Mouse (Mus musculus) splenic B cell, adult 2 months (primary cell): ENCODE results near the gene Pde4d.

Experiments
- DNase-seq: peaks from one replicate; pipeline ENCODE4 v3.0.0-alpha.2; 2011; ENCODE audit warnings: low read depth, low spot score
- H3K27me3 ChIP-seq: 2 replicates; pipeline ENCODE4 v1.6.1; 2012; ENCODE audit warnings: mild to moderate bottlenecking, low read length, moderate library complexity, mixed read lengths; ENCODE audit not compliant: control insufficient read depth, poor library complexity, insufficient read depth, severe bottlenecking
- H3K36me3 ChIP-seq: 2 replicates; pipeline ENCODE4 v1.6.1; 2012; ENCODE audit warnings: mild to moderate bottlenecking, low read length, moderate library complexity, mixed read lengths; ENCODE audit not compliant: control insufficient read depth, poor library complexity, insufficient read depth, severe bottlenecking

Gene Pde4d

DNA sequence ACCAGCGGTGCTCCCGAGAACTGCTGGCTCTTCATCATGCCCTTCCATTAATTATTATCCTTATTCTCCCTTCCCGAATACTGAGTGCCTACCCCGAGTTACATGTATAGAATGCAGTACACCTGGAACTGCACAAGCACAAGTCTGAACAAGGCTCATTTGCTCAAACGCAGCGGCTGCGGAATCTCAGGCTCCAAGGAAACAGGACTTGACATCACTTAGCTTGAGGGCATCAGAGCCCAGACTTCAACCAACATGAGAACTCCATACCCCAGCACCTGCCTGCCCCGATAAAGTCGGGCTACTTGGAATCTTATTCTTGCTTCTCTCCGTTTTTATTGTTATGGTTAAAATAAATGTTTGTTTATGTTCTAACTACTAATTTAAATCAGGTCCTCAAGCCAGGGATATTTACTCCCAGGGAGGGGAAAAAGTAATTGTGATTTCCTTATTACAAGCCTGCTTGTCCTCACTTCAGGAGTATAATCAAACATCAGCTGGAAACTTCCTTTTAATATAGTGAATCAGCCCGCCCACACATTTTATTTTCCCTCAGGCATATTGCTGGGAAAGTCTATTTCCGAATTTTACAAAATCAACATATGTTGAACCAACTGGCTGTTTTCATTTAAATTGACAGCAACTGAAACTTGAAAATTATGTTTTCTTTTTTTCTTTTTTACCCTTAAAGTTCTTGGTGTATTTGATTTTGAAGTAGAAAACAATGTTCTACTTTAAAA, 849.9 kb downstream of the Pde4d start:
- no peak for DNase-seq
- Histone ChIP-seq H3K27me3 (no peaks in the 10 kb centered on the region), H3K36me3 (no peaks in the 10 kb centered on the region)

DNA sequence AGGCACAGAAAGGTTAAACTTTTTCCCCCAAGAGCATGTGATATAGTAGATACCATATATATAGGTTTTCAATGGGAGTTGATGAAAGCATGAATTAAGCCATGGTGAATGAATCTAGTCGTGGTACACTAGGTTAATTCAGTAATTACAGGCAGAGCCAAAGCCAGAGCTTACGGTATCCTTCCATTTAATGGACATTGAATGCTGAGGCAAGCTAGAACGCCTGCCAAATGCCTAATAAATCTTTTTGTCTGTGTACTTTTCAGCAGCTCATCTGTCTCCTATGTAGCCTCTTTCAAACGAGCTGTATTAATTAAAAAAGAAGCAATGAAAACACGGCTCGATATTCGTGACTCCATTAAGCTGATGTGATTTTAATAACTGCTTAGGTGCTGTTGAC, 862.8 kb downstream of the Pde4d start:
- no peak for DNase-seq
- H3K27me3 ChIP-seq, result no peaks in the 10 kb centered on the region
- no peaks in the 10 kb centered on the region for H3K36me3 ChIP-seq

DNA sequence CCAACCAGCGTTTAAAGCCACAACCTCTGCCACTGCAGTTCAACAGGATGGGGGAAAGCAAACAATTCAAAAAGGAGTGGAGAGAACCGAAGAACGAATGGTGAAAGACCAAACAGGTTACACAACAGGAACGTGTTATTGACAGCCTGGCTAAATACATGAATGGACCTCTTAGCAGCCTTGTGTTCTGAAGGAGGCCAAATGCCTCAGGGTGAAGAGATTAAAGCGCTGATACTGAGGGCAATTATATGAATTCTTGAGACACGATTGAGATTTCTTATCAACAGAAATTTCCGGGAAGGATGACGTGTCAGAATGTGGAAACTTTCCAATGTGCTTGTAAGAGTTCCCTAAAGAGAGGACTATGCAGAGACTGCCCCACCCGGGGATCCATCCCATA, 865.9 kb downstream of the Pde4d start:
- H3K27me3 ChIP-seq, result no peaks in the 10 kb centered on the region
- no peak for DNase-seq
- H3K36me3 ChIP-seq, result no peaks in the 10 kb centered on the region

DNA sequence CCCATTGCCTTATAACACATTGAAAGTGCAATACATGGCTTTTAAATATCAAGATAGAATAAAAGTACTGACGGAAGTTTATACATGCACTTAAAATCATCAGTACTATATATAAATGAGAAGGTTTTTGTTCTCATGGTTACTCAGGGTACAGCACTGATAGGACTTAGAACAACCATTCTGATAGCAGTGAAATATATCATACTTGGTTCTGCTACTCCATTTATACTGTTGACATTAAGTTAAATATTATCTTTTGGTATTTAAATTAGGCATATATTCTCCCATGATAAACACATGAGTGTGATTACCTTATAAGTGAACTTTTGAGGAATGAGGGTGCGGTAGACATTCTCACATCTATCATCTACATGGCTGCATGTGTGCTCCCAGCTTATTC, 867.9 kb downstream of the Pde4d start:
- Histone ChIP-seq H3K27me3 (no peaks in the 10 kb centered on the region), H3K36me3 (no peaks in the 10 kb centered on the region)
- no peak for DNase-seq

DNA sequence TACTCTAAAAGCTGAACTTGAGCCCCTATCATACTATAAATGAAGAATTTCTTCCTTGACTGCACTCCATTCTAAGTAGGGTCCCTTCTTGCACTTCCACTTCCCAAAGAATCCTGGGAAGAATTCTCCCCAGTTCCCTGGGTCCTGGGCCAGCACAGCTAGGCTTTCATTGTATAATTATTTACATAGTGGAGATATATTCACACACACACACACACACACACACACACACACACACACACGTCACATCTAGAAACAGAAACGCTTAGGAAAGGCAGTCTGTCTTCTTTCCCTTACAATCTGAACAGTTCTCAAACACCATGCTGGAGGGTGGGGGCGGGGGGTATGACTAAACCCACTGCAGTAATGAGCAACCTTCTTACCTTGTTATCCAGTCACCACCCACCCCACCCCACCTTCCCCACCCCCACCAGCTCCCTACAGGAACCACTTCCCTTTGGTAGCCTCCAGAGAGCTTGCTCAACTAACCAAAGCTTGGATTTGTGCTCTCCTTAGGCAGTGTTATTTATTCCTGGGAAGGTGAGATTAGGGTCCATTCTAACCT, 868.8 kb downstream of the Pde4d start:
- Histone ChIP-seq H3K36me3 (no peaks in the 10 kb centered on the region), H3K27me3 (no peaks in the 10 kb centered on the region)
- DNase-seq, result no peak

DNA sequence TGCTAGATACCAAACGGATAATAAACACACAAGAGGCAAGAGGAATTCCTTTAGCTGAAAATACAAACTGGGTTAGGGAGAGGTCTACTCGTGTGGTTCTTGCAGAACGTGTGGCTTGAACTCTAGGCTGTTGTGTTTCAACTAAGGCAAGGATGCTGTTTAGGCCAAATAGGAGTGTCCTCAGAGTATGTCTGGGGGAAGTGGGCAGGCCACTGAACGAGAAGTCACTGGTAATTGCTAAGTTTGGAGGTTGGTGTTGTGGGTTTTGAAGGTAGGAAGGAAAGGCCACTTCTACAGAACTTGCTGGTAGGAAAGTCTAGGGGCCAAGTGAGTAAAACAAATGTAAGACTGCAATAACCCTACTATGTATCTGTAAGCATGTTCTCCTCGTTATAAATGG, 876.3 kb downstream of the Pde4d start:
- no peaks in the 10 kb centered on the region for H3K36me3 ChIP-seq
- H3K27me3 ChIP-seq, result no peaks in the 10 kb centered on the region
- no peak for DNase-seq

DNA sequence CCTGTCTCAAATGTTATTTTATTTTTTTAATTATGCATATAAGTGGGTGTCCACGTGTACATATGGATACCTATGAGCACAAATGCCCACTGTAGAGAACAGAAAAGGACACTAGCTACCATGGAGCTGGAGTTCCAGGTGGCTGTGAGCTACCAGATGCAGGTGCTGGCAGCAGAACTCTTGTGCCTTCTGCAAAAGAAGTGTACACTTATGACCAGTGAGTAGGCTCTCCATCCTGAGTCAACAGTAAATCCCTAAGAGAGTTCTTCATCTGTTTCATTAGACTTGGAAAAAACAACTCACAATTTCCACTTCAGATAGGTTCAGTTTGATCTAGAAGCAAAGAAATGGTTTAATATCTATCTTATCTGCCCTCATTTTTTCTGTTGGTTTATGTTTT, 881.8 kb downstream of the Pde4d start:
- H3K27me3 ChIP-seq, result no peaks in the 10 kb centered on the region

DNA sequence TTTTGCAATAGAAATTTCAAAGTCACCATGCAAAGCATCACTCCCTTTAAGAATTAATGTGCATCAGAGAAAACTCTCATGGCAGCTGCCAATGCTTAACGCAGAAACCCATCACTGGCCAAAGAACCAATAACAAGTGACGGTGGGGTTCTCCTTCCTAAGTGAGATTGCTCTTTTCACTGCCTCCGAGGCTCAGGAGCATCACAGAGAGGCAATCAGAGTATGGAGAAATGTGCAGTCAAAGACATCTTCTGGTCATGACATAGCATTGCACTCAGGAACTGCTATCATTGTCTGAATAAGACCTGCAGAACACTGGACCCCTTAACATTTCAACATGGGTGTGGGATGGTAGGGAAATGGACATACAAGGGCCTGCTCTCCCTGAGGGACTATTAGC, 892.2 kb downstream of the Pde4d start:
- Histone ChIP-seq H3K36me3 (no peaks in the 10 kb centered on the region), H3K27me3 (no peaks in the 10 kb centered on the region)
- no peak for DNase-seq

More for the DNA sequence above, 881.8 kb downstream of the Pde4d start:
- DNase-seq, result no peak
- no peaks in the 10 kb centered on the region for H3K36me3 ChIP-seq

DNA sequence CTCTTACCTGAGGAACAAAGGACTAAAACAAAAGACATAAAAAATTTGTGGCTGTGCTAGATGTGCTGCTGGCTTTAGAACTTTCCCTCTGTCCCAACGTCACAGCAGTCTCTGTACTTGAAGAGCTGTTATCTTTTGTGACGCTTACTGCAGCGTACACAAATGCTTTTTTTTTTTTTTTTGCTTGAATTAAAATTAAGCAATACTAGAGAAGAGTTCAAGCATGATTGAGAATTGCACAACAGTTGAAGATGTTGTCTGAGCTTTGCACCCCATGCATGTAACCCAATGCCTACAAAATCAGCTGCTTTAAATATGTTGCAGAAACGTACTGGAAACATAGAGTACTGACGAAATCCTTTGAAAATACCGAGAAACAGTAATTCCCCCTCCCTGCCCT, 892.7 kb downstream of the Pde4d start:
- DNase-seq, result no peak
- Histone ChIP-seq H3K36me3 (no peaks in the 10 kb centered on the region), H3K27me3 (no peaks in the 10 kb centered on the region)

DNA sequence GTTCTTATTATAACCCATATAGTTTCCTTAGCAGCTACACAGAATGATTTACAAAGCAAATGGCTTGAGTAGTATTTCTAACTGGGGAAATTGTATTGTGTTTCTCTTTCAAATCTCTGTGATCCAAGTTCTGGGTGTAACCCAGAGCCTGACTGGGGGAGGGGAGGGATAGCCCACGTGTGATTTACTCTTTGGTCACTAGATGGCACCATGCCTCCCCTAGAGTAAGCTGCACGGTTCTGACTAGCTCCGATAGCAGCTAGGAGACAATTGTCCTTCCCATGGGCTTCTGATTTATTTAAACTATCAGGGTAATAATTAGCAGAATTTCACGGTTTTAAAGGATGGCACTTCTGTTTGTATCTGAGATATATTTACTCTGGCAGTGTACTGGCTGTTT, 893.8 kb downstream of the Pde4d start:
- peak; percentile 78 for DNase-seq
- no peaks in the 10 kb centered on the region for H3K36me3 ChIP-seq
- no peaks in the 10 kb centered on the region for H3K27me3 ChIP-seq

DNA sequence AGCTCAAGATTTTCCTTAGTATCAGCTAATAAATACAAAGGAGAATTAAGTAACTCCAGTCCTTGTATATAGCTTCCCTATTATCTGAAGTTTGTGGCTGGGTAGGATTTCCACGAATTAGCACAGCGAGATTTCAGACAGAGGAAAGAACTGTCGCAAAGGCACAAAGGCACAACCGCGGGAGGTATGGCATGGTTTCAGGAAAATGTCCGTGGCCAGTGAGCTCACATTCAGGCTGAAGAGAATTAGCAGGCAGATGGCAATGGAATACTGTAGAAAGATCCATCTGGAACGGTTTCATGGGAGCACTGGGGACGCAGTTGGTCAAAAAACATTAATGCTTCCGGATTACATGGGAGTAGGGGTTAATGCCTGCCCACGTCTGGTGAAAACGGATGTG, 898.0 kb downstream of the Pde4d start:
- H3K27me3 ChIP-seq, result no peaks in the 10 kb centered on the region
- no peak for DNase-seq
- H3K36me3 ChIP-seq, result no peaks in the 10 kb centered on the region

DNA sequence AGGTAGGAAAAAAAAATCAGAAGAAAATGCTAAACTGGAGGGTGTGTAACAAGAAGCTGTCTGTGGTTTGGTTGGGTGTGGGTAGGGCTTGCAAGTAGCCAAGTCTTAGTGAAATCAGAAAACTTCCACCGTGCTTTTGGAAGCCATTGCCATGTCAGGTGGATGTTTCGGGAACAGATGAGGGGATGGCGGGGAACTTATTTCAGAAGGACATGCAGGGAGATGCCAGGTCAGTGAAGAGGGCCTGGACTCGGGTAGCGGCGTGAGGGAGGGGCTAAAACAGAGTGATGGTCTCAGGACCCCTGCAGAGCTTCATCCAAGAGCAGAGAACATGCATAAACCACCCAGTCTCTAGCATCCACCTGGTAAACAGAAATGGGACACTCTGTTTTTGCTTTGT, 898.6 kb downstream of the Pde4d start:
- H3K27me3 ChIP-seq, result no peaks in the 10 kb centered on the region
- no peaks in the 10 kb centered on the region for H3K36me3 ChIP-seq
- DNase-seq, result no peak

DNA sequence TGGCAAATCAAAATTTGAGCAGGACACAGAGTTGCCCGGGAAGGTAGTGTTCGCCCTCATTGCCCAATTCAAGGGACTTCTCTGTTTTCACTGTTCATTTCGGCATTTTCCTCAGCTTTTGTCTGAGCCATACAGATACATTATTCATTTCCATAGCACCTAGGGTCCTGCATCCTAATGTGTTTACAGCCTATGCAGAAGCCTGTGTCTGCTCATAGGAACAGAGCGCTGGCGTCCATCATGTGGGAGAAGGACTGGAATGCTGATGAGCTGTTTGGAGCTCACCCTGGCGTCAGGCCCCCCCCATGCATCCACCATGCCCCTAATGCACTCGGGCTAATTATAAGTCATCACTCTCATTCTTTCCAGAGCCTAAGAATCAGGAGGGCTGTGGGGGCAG, 900.4 kb downstream of the Pde4d start:
- H3K36me3 ChIP-seq, result no peaks in the 10 kb centered on the region
- no peak for DNase-seq

DNA sequence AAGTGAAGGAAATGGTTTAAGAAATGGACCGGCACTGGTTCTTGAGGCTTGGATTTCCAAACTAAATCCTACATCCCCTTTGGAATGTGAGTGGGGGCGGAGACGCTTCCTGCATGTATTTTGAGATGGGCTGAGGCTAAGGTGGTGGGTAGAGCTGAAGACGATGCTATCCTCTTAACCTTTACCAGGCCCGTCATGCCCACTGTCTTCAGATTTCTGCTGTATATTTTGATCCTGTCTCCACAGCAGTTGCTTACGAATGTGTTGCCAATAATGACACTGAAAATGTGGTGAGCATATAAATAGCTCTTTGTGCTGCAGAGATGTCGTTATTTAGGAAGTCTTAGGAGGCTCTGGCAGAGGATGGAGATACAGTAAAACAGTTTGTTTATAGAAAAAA, 904.3 kb downstream of the Pde4d start:
- Histone ChIP-seq H3K36me3 (no peaks in the 10 kb centered on the region), H3K27me3 (no peaks in the 10 kb centered on the region)
- DNase-seq, result no peak

More for the DNA sequence above, 900.4 kb downstream of the Pde4d start:
- no peaks in the 10 kb centered on the region for H3K27me3 ChIP-seq

DNA sequence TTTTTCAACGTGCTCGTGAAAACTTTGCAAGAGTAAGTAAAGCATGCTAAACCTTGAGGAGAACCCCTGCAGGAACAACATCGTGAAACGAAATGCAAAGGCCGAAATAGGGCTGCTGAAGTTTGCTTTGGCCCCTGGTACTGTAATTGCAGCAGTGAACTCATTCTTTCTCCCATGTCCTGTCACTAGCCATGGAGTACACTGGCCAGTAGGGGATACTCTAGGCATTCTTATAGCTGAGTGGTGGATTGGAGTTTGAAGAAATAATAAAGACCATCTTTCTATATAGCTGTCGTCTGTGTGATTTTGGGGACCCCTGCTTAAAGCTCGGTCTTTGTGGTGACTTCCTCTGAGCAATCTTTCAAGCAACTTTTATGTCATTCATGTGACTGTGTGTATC, 906.5 kb downstream of the Pde4d start:
- DNase-seq, result peak; percentile 17
- no peaks in the 10 kb centered on the region for H3K36me3 ChIP-seq
- no peaks in the 10 kb centered on the region for H3K27me3 ChIP-seq

DNA sequence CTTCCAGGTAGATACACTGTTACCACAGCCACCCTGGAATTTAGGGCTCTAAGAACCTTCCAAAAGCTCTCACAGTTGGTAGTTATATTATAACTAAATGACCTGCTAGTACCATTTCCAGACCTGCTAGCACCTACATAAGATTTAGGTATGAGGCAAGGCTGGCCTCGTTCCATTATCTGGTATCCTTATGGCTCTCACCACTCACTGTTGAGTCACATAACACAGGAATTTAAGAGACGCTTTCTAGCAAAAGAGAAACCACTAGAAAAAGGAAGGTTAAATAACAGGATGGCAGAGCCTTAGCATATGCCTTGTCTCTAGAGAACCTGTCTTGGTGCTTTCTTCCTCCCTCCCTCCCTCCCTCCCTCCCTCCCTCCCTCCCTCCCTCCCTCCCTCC, 910.2 kb downstream of the Pde4d start:
- H3K36me3 ChIP-seq, result no peaks in the 10 kb centered on the region
- DNase-seq, result no peak
- H3K27me3 ChIP-seq, result no peaks in the 10 kb centered on the region
